Mouse (Mus musculus): ENCODE data around the gene Mpdz. TPM values are rescaled to one million over a fixed set of nuclear protein-coding genes. Genes with fewer than 3 reads are reported as not detected.

Gene Mpdz
- polyA plus RNA-seq, 1 experiment = 10.1 TPM

DNA sequence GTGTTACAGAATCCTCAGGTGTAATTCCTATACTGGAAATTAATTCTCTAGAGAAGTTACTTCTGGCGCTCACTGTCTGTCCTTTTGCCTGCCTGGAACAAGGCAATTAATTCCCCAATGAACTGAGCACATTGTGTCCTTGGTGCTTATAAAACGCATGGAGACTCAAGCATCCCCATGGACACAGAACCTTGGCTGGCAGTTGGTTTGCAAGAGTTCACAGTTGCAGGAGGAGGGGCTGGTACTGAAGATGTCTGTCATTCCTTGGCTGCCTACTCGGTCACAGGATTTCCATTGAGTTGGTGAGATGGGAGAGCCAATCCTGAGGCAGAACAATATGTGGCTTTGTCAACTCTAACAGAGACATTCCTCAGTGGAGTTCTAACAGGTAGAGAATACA lies 12.5 kb downstream of the Mpdz start:
- Histone ChIP-seq H3K27me3 (ENCODE audit: control insufficient read depth, insufficient read depth, insufficient read length) (no peaks in the 10 kb centered on the region), H3ac (ENCODE audit: control insufficient read depth, insufficient read length) (no peak overlapping the region), H3K36me3 (ENCODE audit: control insufficient read depth, insufficient read depth) (no peaks in the 10 kb centered on the region), H3K4me3 (no peak overlapping the region), H3K79me2 (ENCODE audit: control insufficient read depth, insufficient read depth) (peaks cover 4% of the 10 kb centered on the region), H3K4me2 (ENCODE audit: low read depth) (peak overlapping the region; percentile 1)
- TF ChIP-seq MYOD1 (IDR thresholded peaks at IDR 0.05; ENCODE audit: control insufficient read depth in 1 of 3, insufficient read length in 2 of 3, low read depth in 2 of 3) = no peak
- no peak for TF ChIP-seq TCF3 (IDR thresholded peaks at IDR 0.05; ENCODE audit: insufficient read length, low read depth)
- no peak for TF ChIP-seq POLR2AphosphoS2 (IDR thresholded peaks at IDR 0.05; ENCODE audit: insufficient read length, low read depth)
- no peak for TF ChIP-seq SRF (IDR thresholded peaks at IDR 0.05; ENCODE audit: control insufficient read depth, insufficient read length, low read depth)
- TF ChIP-seq REST (IDR thresholded peaks at IDR 0.05; ENCODE audit: insufficient read depth, insufficient read length) = no peak
- TF ChIP-seq MAX (IDR thresholded peaks at IDR 0.05; ENCODE audit: low read depth) = no peak
- TF ChIP-seq POLR2A (IDR thresholded peaks at IDR 0.05; ENCODE audit: insufficient read length, low read depth) = no peak
- no peak for TF ChIP-seq CEBPB (IDR thresholded peaks at IDR 0.05; ENCODE audit: insufficient read depth, poor library complexity, severe bottlenecking)
- no peak for TF ChIP-seq TCF12 (IDR thresholded peaks at IDR 0.05; ENCODE audit: insufficient read depth, poor library complexity, severe bottlenecking)

DNA sequence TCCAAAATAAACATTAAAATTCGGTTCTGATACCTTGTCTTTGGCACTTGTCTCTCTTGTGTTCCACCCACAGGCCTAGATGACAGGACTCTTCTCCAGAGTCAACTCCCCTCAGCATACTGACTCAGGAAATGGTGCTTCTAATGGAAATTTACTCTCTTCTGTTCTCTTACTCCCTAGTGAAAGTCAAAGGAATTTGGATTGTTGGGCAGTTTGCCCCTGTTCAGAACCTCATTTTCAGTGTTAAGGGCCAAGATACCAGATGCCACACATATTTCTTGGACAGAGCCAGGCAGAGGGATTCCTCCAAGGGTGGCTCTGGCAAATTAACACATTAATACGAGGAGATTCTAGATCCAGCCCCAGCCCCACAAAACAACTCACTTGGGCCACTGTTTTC lies 12.9 kb downstream of the Mpdz start:
- Histone ChIP-seq H3ac (ENCODE audit: control insufficient read depth, insufficient read length) (no peak overlapping the region), H3K4me3 (no peak overlapping the region), H3K79me2 (ENCODE audit: control insufficient read depth, insufficient read depth) (peaks cover 6% of the 10 kb centered on the region), H3K4me2 (ENCODE audit: low read depth) (peak overlapping the region; percentile 1), H3K36me3 (ENCODE audit: control insufficient read depth, insufficient read depth) (no peaks in the 10 kb centered on the region), H3K27me3 (ENCODE audit: control insufficient read depth, insufficient read depth, insufficient read length) (no peaks in the 10 kb centered on the region)
- TF ChIP-seq POLR2AphosphoS2 (IDR thresholded peaks at IDR 0.05; ENCODE audit: insufficient read length, low read depth) = no peak
- TF ChIP-seq CEBPB (IDR thresholded peaks at IDR 0.05; ENCODE audit: insufficient read depth, poor library complexity, severe bottlenecking) = no peak
- TF ChIP-seq USF1 (IDR thresholded peaks at IDR 0.05; ENCODE audit: low read depth) = no peak
- TF ChIP-seq MAX (IDR thresholded peaks at IDR 0.05; ENCODE audit: low read depth) = no peak
- TF ChIP-seq MYOG (IDR thresholded peaks at IDR 0.05; ENCODE audit: control insufficient read depth in 1 of 3, insufficient read depth in 1 of 3, insufficient read length in 2 of 3, low read depth in 2 of 3) = no peak
- no peak for TF ChIP-seq TCF12 (IDR thresholded peaks at IDR 0.05; ENCODE audit: insufficient read depth, poor library complexity, severe bottlenecking)
- no peak for TF ChIP-seq SRF (IDR thresholded peaks at IDR 0.05; ENCODE audit: control insufficient read depth, insufficient read length, low read depth)
- TF ChIP-seq MYOD1 (IDR thresholded peaks at IDR 0.05; ENCODE audit: control insufficient read depth in 1 of 3, insufficient read length in 2 of 3, low read depth in 2 of 3) = no peak
- TF ChIP-seq POLR2A (IDR thresholded peaks at IDR 0.05; ENCODE audit: insufficient read length, low read depth) = no peak
- TF ChIP-seq REST (IDR thresholded peaks at IDR 0.05; ENCODE audit: insufficient read depth, insufficient read length) = no peak
- no peak for TF ChIP-seq TCF3 (IDR thresholded peaks at IDR 0.05; ENCODE audit: insufficient read length, low read depth)
- no peak for TF ChIP-seq E2F4 (IDR thresholded peaks at IDR 0.05; ENCODE audit: insufficient read depth)

DNA sequence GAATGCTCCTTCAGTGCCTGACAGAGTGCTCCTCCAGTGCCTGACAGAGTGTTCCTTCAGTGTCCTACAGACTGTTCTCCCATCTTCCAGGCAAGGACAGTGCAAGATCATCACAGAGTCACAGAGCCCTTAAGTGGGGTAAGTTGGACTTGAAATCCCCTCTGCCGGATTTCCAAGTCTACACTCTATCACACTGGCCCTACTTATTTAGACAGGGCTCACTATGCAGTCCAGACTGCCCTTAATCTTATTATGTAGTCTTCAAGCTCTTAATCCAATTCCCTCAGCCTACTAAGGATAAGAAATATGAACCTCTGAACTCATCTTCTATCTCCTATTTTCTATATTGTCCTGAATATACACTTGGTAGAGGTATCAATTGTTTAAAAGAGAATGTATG lies 19.1 kb downstream of the Mpdz start:
- Histone ChIP-seq H3K27me3 (ENCODE audit: control insufficient read depth, insufficient read depth, insufficient read length) (no peaks in the 10 kb centered on the region), H3K36me3 (ENCODE audit: control insufficient read depth, insufficient read depth) (no peaks in the 10 kb centered on the region), H3K79me2 (ENCODE audit: control insufficient read depth, insufficient read depth) (peaks cover 11% of the 10 kb centered on the region), H3K4me2 (ENCODE audit: low read depth) (no peak overlapping the region), H3K4me3 (no peak overlapping the region), H3ac (ENCODE audit: control insufficient read depth, insufficient read length) (no peak overlapping the region)
- TF ChIP-seq USF1 (IDR thresholded peaks at IDR 0.05; ENCODE audit: low read depth) (no peak), MYOD1 (IDR thresholded peaks at IDR 0.05; ENCODE audit: control insufficient read depth in 1 of 3, insufficient read length in 2 of 3, low read depth in 2 of 3) (no peak), E2F4 (IDR thresholded peaks at IDR 0.05; ENCODE audit: insufficient read depth) (no peak), POLR2AphosphoS2 (IDR thresholded peaks at IDR 0.05; ENCODE audit: insufficient read length, low read depth) (no peak), POLR2A (IDR thresholded peaks at IDR 0.05; ENCODE audit: insufficient read length, low read depth) (no peak), REST (IDR thresholded peaks at IDR 0.05; ENCODE audit: insufficient read depth, insufficient read length) (no peak), MYOG (IDR thresholded peaks at IDR 0.05; ENCODE audit: control insufficient read depth in 1 of 3, insufficient read depth in 1 of 3, insufficient read length in 2 of 3, low read depth in 2 of 3) (no peak), SRF (IDR thresholded peaks at IDR 0.05; ENCODE audit: control insufficient read depth, insufficient read length, low read depth) (no peak), MAX (IDR thresholded peaks at IDR 0.05; ENCODE audit: low read depth) (no peak), TCF12 (IDR thresholded peaks at IDR 0.05; ENCODE audit: insufficient read depth, poor library complexity, severe bottlenecking) (no peak), CEBPB (IDR thresholded peaks at IDR 0.05; ENCODE audit: insufficient read depth, poor library complexity, severe bottlenecking) (no peak), TCF3 (IDR thresholded peaks at IDR 0.05; ENCODE audit: insufficient read length, low read depth) (no peak)

DNA sequence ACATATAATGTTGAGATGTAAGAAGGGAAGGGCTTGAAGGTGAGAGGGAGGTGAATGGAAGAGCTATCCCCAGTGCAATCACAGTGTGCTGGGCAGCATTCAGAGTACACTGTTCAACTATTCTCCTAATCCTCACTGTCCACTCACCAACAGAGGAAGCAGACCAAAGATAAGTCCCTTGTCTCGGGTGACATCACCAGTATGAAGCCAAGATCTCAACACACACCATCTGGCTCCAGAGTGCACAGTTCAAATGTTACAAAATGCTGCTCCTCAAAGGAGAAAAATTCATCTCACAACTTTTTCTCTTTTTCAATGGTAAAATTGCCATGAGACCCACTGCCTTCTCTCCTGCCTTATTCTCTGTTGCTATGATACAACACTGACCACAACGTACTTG lies 21.0 kb downstream of the Mpdz start:
- TF ChIP-seq MAX (IDR thresholded peaks at IDR 0.05; ENCODE audit: low read depth) (no peak), TCF3 (IDR thresholded peaks at IDR 0.05; ENCODE audit: insufficient read length, low read depth) (no peak), SRF (IDR thresholded peaks at IDR 0.05; ENCODE audit: control insufficient read depth, insufficient read length, low read depth) (no peak), MYOD1 (IDR thresholded peaks at IDR 0.05; ENCODE audit: control insufficient read depth in 1 of 3, insufficient read length in 2 of 3, low read depth in 2 of 3) (no peak), E2F4 (IDR thresholded peaks at IDR 0.05; ENCODE audit: insufficient read depth) (no peak), POLR2A (IDR thresholded peaks at IDR 0.05; ENCODE audit: insufficient read length, low read depth) (no peak), MYOG (IDR thresholded peaks at IDR 0.05; ENCODE audit: control insufficient read depth in 1 of 3, insufficient read depth in 1 of 3, insufficient read length in 2 of 3, low read depth in 2 of 3) (no peak), CEBPB (IDR thresholded peaks at IDR 0.05; ENCODE audit: insufficient read depth, poor library complexity, severe bottlenecking) (no peak), TCF12 (IDR thresholded peaks at IDR 0.05; ENCODE audit: insufficient read depth, poor library complexity, severe bottlenecking) (no peak), REST (IDR thresholded peaks at IDR 0.05; ENCODE audit: insufficient read depth, insufficient read length) (no peak), USF1 (IDR thresholded peaks at IDR 0.05; ENCODE audit: low read depth) (no peak), POLR2AphosphoS2 (IDR thresholded peaks at IDR 0.05; ENCODE audit: insufficient read length, low read depth) (no peak)
- H3K4me3 ChIP-seq = no peak overlapping the region
- peaks cover 4% of the 10 kb centered on the region for H3K36me3 ChIP-seq (ENCODE audit: control insufficient read depth, insufficient read depth)
- no peak overlapping the region for H3ac ChIP-seq (ENCODE audit: control insufficient read depth, insufficient read length)
- H3K27me3 ChIP-seq (ENCODE audit: control insufficient read depth, insufficient read depth, insufficient read length) = no peaks in the 10 kb centered on the region
- peaks cover 11% of the 10 kb centered on the region for H3K79me2 ChIP-seq (ENCODE audit: control insufficient read depth, insufficient read depth)
- H3K4me2 ChIP-seq (ENCODE audit: low read depth) = no peak overlapping the region

Measured in myocyte (in vitro differentiated cells).